Mouse (Mus musculus): Measurements from ENCODE around the gene Cst8.
A peak's percentile ranks its signal among the peaks of the same experiment; 100 is the strongest.
"Not testable (repeated sequence)": the region's sequence is repeated elsewhere in the genome, so short reads cannot be mapped to it uniquely, and the experiment has no call there.

Cst8 gene

GRCm38 (mm10) chr2:148798485-148798884 lies at the start of gene Cst8:
Cst8 (plus strand) TSS chr2:148798785.
- DNase-seq = no peak

- no peak for DNase-seq
These were observed 48.5 kb upstream of the Cst8 start, which contains the start of gene Cstl1 for GRCm38 (mm10) chr2:148750058-148750457. Cstl1 (plus strand) TSS chr2:148750358.

- peak; percentile 63 for DNase-seq
These were observed 46.4 kb upstream of the Cst8 start for GRCm38 (mm10) chr2:148751893-148752813.

GRCm38 (mm10) chr2:148754310-148754846 lies 44.2 kb upstream of the Cst8 start:
- no peak for DNase-seq

GRCm38 (mm10) chr2:148763648-148764388 lies 34.8 kb upstream of the Cst8 start:
- DNase-seq = no peak

GRCm38 (mm10) chr2:148771397-148771796 lies 27.2 kb upstream of the Cst8 start, which contains the start of gene Cst11:
Cst11 (minus strand) TSS chr2:148771497.
- DNase-seq = not testable (repeated sequence)

GRCm38 (mm10) chr2:148781709-148782108 lies 16.9 kb upstream of the Cst8 start, which contains the start of gene 8030411F24Rik:
8030411F24Rik (plus strand) TSS chr2:148782009.
- no peak for DNase-seq

GRCm38 (mm10) chr2:148789142-148789541 lies 9.4 kb upstream of the Cst8 start, which contains the start of gene Cst12:
Cst12 (plus strand) TSS chr2:148789361.
- no peak for DNase-seq

GRCm38 (mm10) chr2:148801491-148801921 lies 2.9 kb downstream of the Cst8 start:
- DNase-seq = no peak

GRCm38 (mm10) chr2:148806696-148807095 lies 8.1 kb downstream of the Cst8 start:
- DNase-seq = no peak

GRCm38 (mm10) chr2:148819909-148820308 lies 21.3 kb downstream of the Cst8 start, which contains the start of gene Cst13:
Cst13 (plus strand) TSS chr2:148820081.
- no peak for DNase-seq

- no peak for DNase-seq
These were observed 27.4 kb downstream of the Cst8 start for GRCm38 (mm10) chr2:148825986-148826385.

GRCm38 (mm10) chr2:148834912-148835311 lies 36.3 kb downstream of the Cst8 start, which contains the start of gene Cst9:
Cst9 (plus strand) TSS chr2:148835147.
- DNase-seq = no peak

- DNase-seq = no peak
These were observed 39.6 kb downstream of the Cst8 start for GRCm38 (mm10) chr2:148838075-148838777.

- no peak for DNase-seq
These were observed 40.6 kb downstream of the Cst8 start for GRCm38 (mm10) chr2:148839224-148839623.

GRCm38 (mm10) chr2:148851116-148851906 lies 52.7 kb downstream of the Cst8 start:
- peak; percentile 77 for DNase-seq
